Mouse (Mus musculus) WW6 (cell line): ENCODE data around the gene Lrrtm1.

Source experiments
- DNase-seq: peaks from one replicate; pipeline ENCODE4 v3.0.0-alpha.2; 2013; ENCODE audit warnings: low read depth, low spot score

The Lrrtm1 gene

DNA sequence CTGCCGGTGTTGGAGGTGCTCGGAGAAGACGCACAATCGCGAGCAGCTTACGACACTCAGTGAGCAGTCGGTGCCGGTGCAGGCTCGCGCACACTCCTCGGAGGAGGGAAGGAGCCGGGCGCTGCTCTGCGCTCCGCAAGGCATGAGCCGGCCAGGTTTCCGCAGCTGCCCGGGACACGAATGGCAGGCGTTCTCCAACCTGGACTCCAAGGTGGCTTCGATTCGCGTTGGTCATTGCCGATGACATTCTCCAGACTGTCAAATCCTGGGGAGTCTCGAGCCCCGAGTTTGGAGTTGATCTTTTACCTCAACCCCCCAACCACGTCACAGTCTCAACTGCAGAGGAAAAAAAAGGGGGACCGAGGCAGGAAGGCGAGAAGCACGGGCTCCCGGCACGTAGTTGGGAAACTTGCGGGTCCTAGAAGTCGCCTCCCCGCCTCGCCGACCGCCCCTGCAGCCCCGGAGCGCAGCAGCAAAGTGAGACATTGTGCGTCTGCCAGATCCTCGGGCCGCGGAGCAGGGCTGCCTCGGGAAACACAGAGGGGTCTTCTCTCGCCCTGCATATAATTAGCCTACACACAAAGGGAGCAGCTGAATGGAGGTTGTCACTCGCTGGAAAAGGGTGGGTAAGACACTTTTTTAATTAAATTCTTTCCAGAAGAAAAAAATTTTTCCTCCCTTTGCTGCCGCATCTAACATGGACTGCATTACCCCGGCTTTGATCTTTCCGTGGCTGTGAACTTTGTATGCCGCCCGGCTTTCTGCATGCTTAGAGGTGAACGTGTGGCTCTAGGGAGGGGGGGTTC, at the start of gene Lrrtm1:
Gene Lrrtm1, plus strand, starts transcription at position 89 of the 806 bp plus-strand sequence.
- peak; percentile 16 for DNase-seq

GRCm38 (mm10) chr6:77196650-77197049, 45.8 kb upstream of the Lrrtm1 start:
- no peak for DNase-seq

- DNase-seq = no peak
Observed at GRCm38 (mm10) chr6:77199375-77199774, 43.1 kb upstream of the Lrrtm1 start.

DNA sequence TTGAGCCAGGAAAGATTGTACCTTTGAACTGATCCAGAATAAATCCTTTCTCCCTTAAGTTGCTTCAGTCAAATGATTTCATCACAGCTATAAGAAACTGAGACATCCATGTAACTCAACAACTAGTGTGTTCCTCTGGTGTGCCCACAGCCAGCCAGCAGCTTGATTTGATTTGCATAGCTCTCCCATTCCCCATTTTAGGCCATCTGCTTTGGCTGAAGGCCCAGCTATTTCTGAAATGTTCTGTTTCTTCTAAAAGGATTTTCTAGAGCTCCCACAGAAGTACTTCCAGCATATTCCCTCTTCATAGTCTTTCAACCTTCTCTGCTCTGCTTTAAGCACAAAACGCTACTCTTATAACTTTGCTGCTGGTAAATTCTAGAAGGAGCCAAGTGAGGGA, 33.3 kb upstream of the Lrrtm1 start:
- DNase-seq = no peak

- DNase-seq = no peak
Observed at GRCm38 (mm10) chr6:77209929-77210328, 32.6 kb upstream of the Lrrtm1 start.

GRCm38 (mm10) chr6:77213757-77214409, 28.6 kb upstream of the Lrrtm1 start:
- no peak for DNase-seq

GRCm38 (mm10) chr6:77215322-77215721, 27.2 kb upstream of the Lrrtm1 start:
- no peak for DNase-seq

GRCm38 (mm10) chr6:77218875-77219274, 23.6 kb upstream of the Lrrtm1 start:
- no peak for DNase-seq

DNA sequence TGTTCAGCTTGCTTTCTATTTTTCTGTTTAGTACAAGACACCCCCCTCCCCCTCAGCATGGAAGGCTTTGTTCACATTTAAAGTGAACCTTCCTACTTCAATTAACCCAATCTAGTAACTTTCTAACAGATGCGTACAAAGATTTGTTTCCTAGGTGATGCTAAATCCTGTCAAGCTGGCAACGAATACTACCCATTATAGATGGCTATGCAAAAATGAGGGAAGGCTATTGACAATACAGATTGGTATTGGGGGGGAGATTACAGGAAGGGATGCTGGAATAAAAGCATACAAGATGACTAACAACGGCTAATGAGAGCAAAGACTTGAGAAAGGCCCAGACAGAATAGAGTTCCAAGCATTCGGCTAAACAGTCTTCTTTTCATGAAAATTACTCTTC, 21.7 kb upstream of the Lrrtm1 start:
- no peak for DNase-seq

- DNase-seq = no peak
Observed at GRCm38 (mm10) chr6:77222849-77223638, 19.4 kb upstream of the Lrrtm1 start.

GRCm38 (mm10) chr6:77240426-77240825, 2.1 kb upstream of the Lrrtm1 start:
- no peak for DNase-seq

- DNase-seq = peak; percentile 22
Observed at GRCm38 (mm10) chr6:77243541-77244231, 1.2 kb downstream of the Lrrtm1 start.

DNA sequence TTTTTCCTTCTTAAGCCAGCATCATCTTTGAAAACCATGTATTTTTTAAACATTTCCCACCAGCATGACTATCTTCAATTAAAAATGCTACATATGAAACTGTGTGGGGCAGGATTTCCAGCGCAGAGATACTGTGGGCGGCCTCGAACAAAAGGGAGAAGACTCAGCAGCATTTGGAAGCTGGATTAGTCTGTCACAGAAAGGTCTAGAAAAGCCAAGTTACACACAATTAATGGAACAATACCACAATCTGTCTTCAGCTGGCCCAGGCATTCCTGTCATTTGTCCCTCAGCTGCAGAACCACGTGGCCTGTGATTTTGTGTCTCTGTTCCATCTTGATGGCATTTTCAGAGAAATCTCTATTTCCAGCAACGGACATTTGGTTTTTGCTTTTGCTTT, 11.0 kb downstream of the Lrrtm1 start:
- DNase-seq = no peak

DNA sequence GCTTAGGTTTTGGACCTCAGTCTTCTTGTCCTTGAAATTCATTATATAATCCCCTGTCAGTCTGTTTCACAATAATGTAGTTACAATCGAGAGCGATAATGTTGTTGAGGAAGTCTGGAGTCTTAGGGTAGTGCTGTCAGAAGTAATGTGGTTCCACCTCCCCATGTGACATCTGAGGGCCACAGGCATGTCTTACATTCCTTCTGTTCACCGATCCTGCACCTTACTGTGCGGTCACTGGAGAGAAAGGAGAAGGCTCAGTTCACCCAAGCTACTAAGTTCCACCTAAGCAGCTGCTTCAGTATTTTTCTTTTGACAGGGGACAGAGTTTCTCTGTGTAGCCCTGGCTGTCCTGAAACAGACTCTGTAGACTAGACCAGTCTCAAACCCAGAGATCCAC, 13.9 kb downstream of the Lrrtm1 start:
- no peak for DNase-seq

DNA sequence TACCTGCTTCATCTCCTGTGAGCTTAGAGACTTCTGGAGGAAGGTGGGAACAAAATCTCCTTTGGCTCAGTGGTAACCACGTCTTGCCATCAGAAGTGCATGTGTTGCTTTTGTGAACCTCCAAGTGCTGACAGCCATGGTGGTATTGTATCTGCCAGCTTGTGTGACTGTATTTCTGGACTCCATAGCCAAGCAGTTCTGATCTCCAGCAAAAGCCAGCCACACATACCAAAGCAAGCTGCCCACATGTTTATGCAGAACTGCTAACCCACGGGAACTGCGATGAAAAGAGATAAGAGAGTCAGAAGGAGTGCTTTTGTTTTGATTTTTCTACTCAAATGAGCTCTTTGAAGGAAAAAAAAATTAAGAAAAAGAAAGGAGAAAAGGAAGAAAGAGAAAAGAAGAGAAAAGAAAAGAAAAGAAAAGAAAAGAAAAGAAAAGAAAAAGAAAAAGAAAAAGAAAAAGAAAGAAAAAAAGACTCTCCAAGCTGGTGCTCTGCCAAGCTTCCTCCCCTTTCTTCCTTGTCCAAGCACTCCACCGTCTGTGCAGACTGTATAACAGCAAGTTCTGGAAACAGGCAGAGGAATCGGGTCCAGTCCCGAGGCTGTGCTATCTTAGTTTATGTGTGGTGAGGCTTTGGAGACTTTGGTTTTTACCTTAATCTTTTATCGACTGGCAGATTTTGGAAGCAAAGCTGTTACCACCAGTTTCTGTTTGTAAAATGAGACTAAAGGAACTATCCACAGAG, 15.0 kb downstream of the Lrrtm1 start:
- DNase-seq = no peak

- no peak for DNase-seq
Observed at GRCm38 (mm10) chr6:77265163-77265562, 22.7 kb downstream of the Lrrtm1 start.

- no peak for DNase-seq
Observed at GRCm38 (mm10) chr6:77278794-77279193, 36.3 kb downstream of the Lrrtm1 start.

DNA sequence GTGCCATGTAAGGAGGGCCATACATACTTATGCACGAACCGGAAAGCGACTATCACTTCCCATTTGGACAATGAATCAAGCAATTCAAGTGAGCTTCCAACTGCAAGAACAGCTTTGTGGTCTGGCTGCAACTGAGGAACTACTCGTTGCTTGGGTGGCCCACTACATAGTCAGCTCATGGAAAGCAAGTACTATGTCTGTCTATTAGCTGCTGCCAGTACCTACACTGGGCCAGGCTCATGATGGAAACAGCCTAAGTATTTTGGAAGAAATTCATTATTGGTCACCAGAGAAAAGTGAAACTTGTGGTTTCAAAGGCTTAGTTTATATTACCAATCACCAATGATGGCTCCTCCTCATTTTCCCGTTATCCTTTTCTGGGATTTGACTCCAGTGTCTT, 43.8 kb downstream of the Lrrtm1 start:
- no peak for DNase-seq

GRCm38 (mm10) chr6:77288402-77288801, 45.9 kb downstream of the Lrrtm1 start:
- DNase-seq = no peak

DNA sequence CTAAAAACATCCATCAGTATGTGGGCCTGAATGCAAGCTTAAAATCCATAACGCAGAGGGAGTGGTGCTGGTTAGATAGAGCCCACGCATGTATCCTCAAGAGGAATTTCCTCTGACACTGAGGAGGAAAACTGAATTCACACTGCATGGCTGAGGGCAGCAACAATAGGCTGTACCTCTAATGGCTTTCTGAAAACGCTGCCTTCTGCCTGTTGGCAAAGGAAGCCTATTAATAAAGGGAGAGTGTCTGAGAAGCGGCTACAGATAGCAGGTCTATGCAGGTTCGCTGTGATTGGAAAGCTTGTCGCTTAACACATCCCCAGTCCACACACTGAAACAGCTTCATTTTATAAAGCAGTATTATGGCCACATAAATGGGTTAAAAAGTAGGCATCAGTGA, 48.9 kb downstream of the Lrrtm1 start:
- no peak for DNase-seq

GRCm38 (mm10) chr6:77301305-77301704, 58.8 kb downstream of the Lrrtm1 start:
- no peak for DNase-seq
